Mouse (Mus musculus) G1E (cell line): ENCODE results near the gene Olfr279.

Experiments
- CTCF ChIP-seq: IDR thresholded peaks from 2 replicates; pipeline ENCODE4 v1.5.1; 2012; ENCODE audit warnings: low read depth, low read length, inconsistent platforms, mixed read lengths
- GATA1 ChIP-seq: IDR thresholded peaks from 2 replicates; pipeline ENCODE4 v1.6.1; 2012; ENCODE audit warnings: borderline replicate concordance, low read length, inconsistent platforms, mixed read lengths
- GATA2 ChIP-seq: IDR thresholded peaks from 2 replicates; pipeline ENCODE4 v1.6.1; 2012; ENCODE audit warnings: low read depth, low read length, inconsistent platforms, borderline replicate concordance

DNA sequence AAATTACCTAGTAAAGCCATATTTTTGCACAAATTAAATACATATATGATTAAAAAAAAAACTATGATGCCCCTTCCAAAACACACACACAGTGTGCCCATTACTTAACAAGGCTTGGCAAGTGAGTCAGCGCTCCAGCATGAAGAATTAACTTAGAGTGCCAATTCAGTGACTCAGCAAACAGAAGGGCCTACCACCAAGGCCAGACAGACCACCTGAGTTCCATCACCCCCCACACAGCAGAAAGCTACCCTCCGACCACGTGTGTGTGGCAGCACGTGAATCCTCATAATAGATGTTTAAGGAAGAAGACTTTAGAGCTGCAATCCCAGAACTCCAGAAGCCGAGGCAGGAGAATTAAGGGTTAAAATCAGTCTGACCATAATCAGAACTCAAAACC lies 40.1 kb downstream of the Olfr279 start:
- TF ChIP-seq CTCF = no peak
- TF ChIP-seq GATA2 = no peak
- TF ChIP-seq GATA1 = no peak
